Mouse (Mus musculus) hindbrain, embryonic 15.5 days (tissue): ENCODE measurements around the gene Cntnap1. TPM values are rescaled to one million over a fixed set of nuclear protein-coding genes. Genes with fewer than 3 reads are reported as not detected.

Source experiments
- ATAC-seq: fragments of 200-750 bp; cut with Nextera tagmentation; 2 replicates; pipeline ENCODE4 v1.8.0; 2017; ENCODE audit warnings: low read depth, moderate number of reproducible peaks, moderate TSS enrichment; ENCODE audit not compliant: low FRiP score
- H3K27ac ChIP-seq: fragments of 300-500 bp; sonication (generic); replicated peaks from 2 replicates; pipeline ENCODE4 v1.5.1; 2015; ENCODE audit warnings: mild to moderate bottlenecking, inconsistent platforms
- H3K27me3 ChIP-seq: fragments of 300-500 bp; sonication (generic); 2 replicates; pipeline ENCODE4 v1.6.1; 2015; ENCODE audit warnings: control low read depth, inconsistent platforms
- H3K36me3 ChIP-seq: fragments of 300-500 bp; sonication (generic); 2 replicates; pipeline ENCODE4 v1.6.1; 2015; ENCODE audit warnings: control low read depth, inconsistent platforms
- H3K4me1 ChIP-seq: fragments of 300-500 bp; sonication (generic); replicated peaks from 2 replicates; pipeline ENCODE4 v1.6.1; 2015; ENCODE audit warnings: control low read depth, inconsistent platforms
- H3K4me2 ChIP-seq: fragments of 300-500 bp; sonication (generic); 2 replicates; pipeline ENCODE4 v1.6.1; 2015; ENCODE audit warnings: moderate library complexity, mild to moderate bottlenecking, inconsistent platforms
- H3K4me3 ChIP-seq: fragments of 300-500 bp; sonication (generic); 2 replicates; pipeline ENCODE4 v1.5.1; 2015; ENCODE audit warnings: mild to moderate bottlenecking, inconsistent platforms
- H3K9ac ChIP-seq: fragments of 300-500 bp; sonication (generic); 2 replicates; pipeline ENCODE4 v1.6.1; 2015; ENCODE audit warnings: inconsistent platforms
- H3K9me3 ChIP-seq: fragments of 300-500 bp; sonication (generic); 2 replicates; pipeline ENCODE4 v1.6.1; 2016; ENCODE audit warnings: control low read depth, inconsistent platforms
- WGBS: fragments of 180-500 bp; shearing (Covaris S2); methylation state at CpG from one replicate; pipeline ENCODE4 v1.1.7; 2015; 5-methylcytosine and 5-hydroxymethylcytosine counted together
- microRNA-seq: library from miRNA; unstranded; fragments of <30 nt; microRNA quantifications from one replicate; pipeline ENCODE4, GENCODE M21; 2016
- polyA plus RNA-seq: library from polyadenylated mRNA; unstranded; fragments of >200 nt; fragmentation: Nextera tagmentation; extraction: Ambion mirVana; gene quantifications from 2 replicates; pipeline ENCODE4 v1.2.1, GENCODE M21; 2015

Cntnap1 gene
- polyA plus RNA-seq, 1 experiment from 2014 or later = 8.0 TPM

- H3K27ac ChIP-seq = no peak overlapping the region
Measured at GRCm38 (mm10) chr11:101234124-101234523, 63.8 kb downstream of the Cntnap1 start.

DNA sequence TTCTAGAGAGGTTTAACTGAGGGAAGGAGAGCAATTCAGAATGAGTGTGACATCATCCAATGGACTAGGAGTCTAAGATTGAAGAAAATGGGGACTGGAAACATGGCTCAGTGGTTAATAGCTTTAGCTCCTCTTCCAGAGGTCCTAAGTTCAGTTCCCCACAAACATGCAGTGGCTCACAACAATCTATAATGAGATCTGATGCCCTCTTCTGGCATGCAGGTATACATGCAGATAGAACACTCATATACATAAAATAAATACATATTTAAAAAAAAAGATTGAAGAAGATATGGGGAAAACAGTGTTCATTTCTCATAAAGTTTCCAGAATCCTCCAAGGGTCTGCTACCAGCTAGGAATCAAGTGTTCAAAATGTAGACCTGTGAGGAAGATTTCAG, 65.1 kb downstream of the Cntnap1 start:
- H3K4me2 ChIP-seq = no peak overlapping the region
- no peaks in the 10 kb centered on the region for H3K9me3 ChIP-seq
- no peak overlapping the region for H3K9ac ChIP-seq
- no peaks in the 10 kb centered on the region for H3K27me3 ChIP-seq
- H3K27ac ChIP-seq = no peak overlapping the region
- no peak for ATAC-seq
- no peak overlapping the region for H3K4me3 ChIP-seq
- no peaks in the 10 kb centered on the region for H3K36me3 ChIP-seq
- peaks cover 13% of the 10 kb centered on the region for H3K4me1 ChIP-seq

More at GRCm38 (mm10) chr11:101234124-101234523, 63.8 kb downstream of the Cntnap1 start:
- H3K9ac ChIP-seq = no peak overlapping the region
- peaks cover 16% of the 10 kb centered on the region for H3K4me1 ChIP-seq
- H3K4me2 ChIP-seq = no peak overlapping the region
- no peaks in the 10 kb centered on the region for H3K36me3 ChIP-seq
- no peak for ATAC-seq
- H3K4me3 ChIP-seq = no peak overlapping the region
- H3K9me3 ChIP-seq = no peaks in the 10 kb centered on the region
- H3K27me3 ChIP-seq = no peaks in the 10 kb centered on the region

DNA sequence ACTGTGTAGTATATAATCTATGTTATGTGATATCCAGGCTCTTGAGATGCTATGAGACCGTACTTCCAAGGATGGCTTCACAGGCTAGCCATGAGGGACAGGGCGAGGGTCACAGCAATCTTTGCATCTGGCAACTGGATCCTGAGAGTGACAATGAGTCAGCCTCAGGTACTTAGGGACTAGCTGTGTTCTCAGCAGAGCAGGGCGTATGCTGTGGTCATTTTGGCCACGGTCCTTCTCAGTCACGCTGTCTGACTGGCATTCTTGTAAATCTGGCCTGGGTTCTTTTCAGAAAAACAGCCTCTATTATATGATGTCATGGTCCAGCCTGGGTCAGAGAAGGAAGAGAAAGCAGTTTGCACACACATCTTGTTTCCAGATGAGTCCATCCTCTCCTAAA, 66.5 kb downstream of the Cntnap1 start:
- no peak for ATAC-seq
- H3K4me3 ChIP-seq = no peak overlapping the region
- WGBS = 94% methylated on average over 5 of the region's 5 CpGs

DNA sequence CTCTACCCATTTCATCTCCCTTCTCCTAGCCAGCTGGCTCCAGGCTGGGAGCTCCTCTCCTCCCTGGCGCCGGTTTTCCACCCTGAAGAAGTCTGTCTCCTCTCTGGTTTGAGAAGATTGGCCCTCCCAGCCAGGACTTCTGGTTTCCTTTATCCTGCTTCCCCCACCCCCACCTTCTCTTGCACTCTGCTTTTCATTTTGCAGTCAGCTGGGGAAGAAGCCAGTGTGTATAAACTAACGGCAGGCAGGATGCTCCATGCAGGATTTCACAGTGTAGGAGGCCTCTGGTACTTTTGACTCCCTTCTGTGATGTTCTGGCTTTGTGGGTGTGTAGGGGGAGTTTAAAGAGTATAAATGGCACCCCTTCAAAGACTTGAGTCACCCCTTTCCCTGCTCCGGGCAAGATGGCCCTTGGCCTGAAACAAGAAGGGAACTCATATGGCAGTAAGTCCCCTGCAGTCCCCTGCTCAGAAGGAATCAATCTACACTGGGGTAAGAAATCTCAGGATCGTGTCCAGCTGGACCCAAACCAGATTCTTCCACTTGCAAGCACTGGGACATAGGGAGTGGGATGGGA, 67.8 kb downstream of the Cntnap1 start:
- Histone ChIP-seq H3K9me3 (no peaks in the 10 kb centered on the region), H3K36me3 (no peaks in the 10 kb centered on the region), H3K4me2 (no peak overlapping the region), H3K27ac (0 out of 2 replicates have a peak overlapping the region, but pooled peaks have one; percentile 15), H3K9ac (no peak overlapping the region), H3K4me3 (no peak overlapping the region), H3K27me3 (no peaks in the 10 kb centered on the region), H3K4me1 (no peaks in the 10 kb centered on the region)
- 63% methylated on average over 5 of the region's 5 CpGs for WGBS
- no peak for ATAC-seq

More for the DNA sequence above, 66.5 kb downstream of the Cntnap1 start:
- no peaks in the 10 kb centered on the region for H3K4me1 ChIP-seq
- H3K27me3 ChIP-seq = no peaks in the 10 kb centered on the region
- H3K9ac ChIP-seq = no peak overlapping the region
- no peak overlapping the region for H3K27ac ChIP-seq
- H3K4me2 ChIP-seq = no peak overlapping the region
- no peaks in the 10 kb centered on the region for H3K36me3 ChIP-seq
- no peaks in the 10 kb centered on the region for H3K9me3 ChIP-seq

Small RNA genes lying within 50 kb of the gene (microRNA-seq; reads per million reads assigned to microRNA genes)
- gene Gm27626 = not detected

Other genes with a start within 250 kb of the Cntnap1 start
- gene Stat3, start 231.0 kb upstream of the Cntnap1 start, polyA plus RNA-seq = 46.0 and 48.4 TPM in 2 replicates
- 47.2 and 50.1 TPM in 2 replicates for gene Cavin1, start 199.6 kb upstream of the Cntnap1 start, polyA plus RNA-seq
- 147 and 157 TPM in 2 replicates for gene Atp6v0a1, start 161.1 kb upstream of the Cntnap1 start, polyA plus RNA-seq
- 13.0 and 15.5 TPM in 2 replicates for gene Naglu, start 100.5 kb upstream of the Cntnap1 start, polyA plus RNA-seq
- 0.47 and 0.48 TPM in 2 replicates for gene Hsd17b1, start 92.1 kb upstream of the Cntnap1 start, polyA plus RNA-seq
- 40.6 and 42.4 TPM in 2 replicates for gene Coasy, start 88.0 kb upstream of the Cntnap1 start, polyA plus RNA-seq
- 85.1 and 90.0 TPM in 2 replicates for gene Mlx, start 83.2 kb upstream of the Cntnap1 start, polyA plus RNA-seq
- gene Psmc3ip, start 75.1 kb upstream of the Cntnap1 start, polyA plus RNA-seq = 21.3 and 22.5 TPM in 2 replicates
- gene Retreg3, start 50.6 kb upstream of the Cntnap1 start, polyA plus RNA-seq = 23.6 and 25.5 TPM in 2 replicates
- 78.0 and 79.8 TPM in 2 replicates for gene Tubg1, start 50.6 kb upstream of the Cntnap1 start, polyA plus RNA-seq
- gene Tubg2, start 14.6 kb upstream of the Cntnap1 start, polyA plus RNA-seq = 48.0 and 53.1 TPM in 2 replicates
- gene Plekhh3, start 828 bp downstream of the Cntnap1 start, polyA plus RNA-seq = 9.5 and 11.8 TPM in 2 replicates
- 0.63 and 0.70 TPM in 2 replicates for gene Ccr10, start 4.9 kb downstream of the Cntnap1 start, polyA plus RNA-seq
- gene Ezh1, start 55.9 kb downstream of the Cntnap1 start, polyA plus RNA-seq = 26.5 and 27.4 TPM in 2 replicates
- gene Ramp2, start 75.5 kb downstream of the Cntnap1 start, polyA plus RNA-seq = 96.5 and 98.8 TPM in 2 replicates
- gene Vps25, start 83.2 kb downstream of the Cntnap1 start, polyA plus RNA-seq = 118 and 124 TPM in 2 replicates
- 8.5 and 9.5 TPM in 2 replicates for gene Wnk4, start 90.0 kb downstream of the Cntnap1 start, polyA plus RNA-seq
- gene Cntd1, start 108.5 kb downstream of the Cntnap1 start, polyA plus RNA-seq = 1.0 and 1.2 TPM in 2 replicates
- 223 and 225 TPM in 2 replicates for gene Coa3, start 108.6 kb downstream of the Cntnap1 start, polyA plus RNA-seq
- gene Becn1, start 131.8 kb downstream of the Cntnap1 start, polyA plus RNA-seq = 173 and 175 TPM in 2 replicates
- 115 and 116 TPM in 2 replicates for gene Psme3, start 145.7 kb downstream of the Cntnap1 start, polyA plus RNA-seq
- gene Aoc2, start 154.5 kb downstream of the Cntnap1 start, polyA plus RNA-seq = 1.5 and 2.1 TPM in 2 replicates
- 0.13 and 0.14 TPM in 2 replicates for gene Aoc3, start 160.1 kb downstream of the Cntnap1 start, polyA plus RNA-seq
- not detected in 2 replicates for gene G6pc, start 197.0 kb downstream of the Cntnap1 start, polyA plus RNA-seq
- gene Aarsd1, start 247.1 kb downstream of the Cntnap1 start, polyA plus RNA-seq = 88.8 and 92.0 TPM in 2 replicates